Mouse (Mus musculus): Measurements from ENCODE around the gene Ptpn7. TPM values are rescaled to one million over a fixed set of nuclear protein-coding genes. Genes with fewer than 3 reads are reported as not detected.
A peak's percentile ranks its signal among the peaks of the same experiment; 100 is the strongest.

Ptpn7 gene
- polyA plus RNA-seq, 1 experiment, result 27.6 TPM

DNA sequence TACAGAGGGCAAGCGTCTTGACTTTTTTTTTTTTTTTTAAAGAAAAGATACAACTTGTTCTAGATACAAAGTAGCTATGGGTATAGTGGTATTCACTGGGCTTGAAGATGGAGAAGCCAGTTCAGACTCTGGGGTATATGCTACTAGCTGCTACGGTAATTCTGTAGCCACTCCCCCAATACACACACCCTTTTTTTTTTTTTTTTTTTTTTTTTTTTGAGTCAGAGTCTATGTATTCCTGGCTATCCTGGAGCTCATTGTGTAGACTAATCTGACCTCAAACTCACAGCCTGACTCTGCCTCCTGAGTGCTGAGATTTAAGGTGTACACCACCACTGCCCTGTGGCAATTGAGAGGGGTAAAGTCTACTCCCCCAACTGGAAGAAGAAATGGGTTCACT lies 10.0 kb downstream of the Ptpn7 start:
- 77% methylated on average over 2 of the region's 2 CpGs for WGBS
- no peak overlapping the region for H3K4me3 ChIP-seq (replicated peaks; ENCODE audit: control insufficient read depth, low read depth, low read length)
- H3K27ac ChIP-seq (ENCODE audit: control insufficient read depth, insufficient read depth, low read depth, low read length, poor library complexity), result no peak overlapping the region

GRCm38 (mm10) chr1:135143940-135144339 lies 11.4 kb downstream of the Ptpn7 start:
- Histone ChIP-seq H3K4me1 (ENCODE audit: control insufficient read depth, insufficient read depth, low read length) (no peaks in the 10 kb centered on the region), H3K4me3 (replicated peaks; ENCODE audit: control insufficient read depth, low read depth, low read length) (no peak overlapping the region), H3K27ac (ENCODE audit: control insufficient read depth, insufficient read depth, low read depth, low read length, poor library complexity) (no peak overlapping the region)
- TF ChIP-seq CTCF (IDR thresholded peaks at IDR 0.05; ENCODE audit: control insufficient read depth, insufficient read depth, low read length) (no peak), POLR2A (IDR thresholded peaks at IDR 0.05; ENCODE audit: borderline replicate concordance, control insufficient read depth, low read depth, low read length) (no peak)
- WGBS, result 80% methylated on average over 2 of the region's 2 CpGs

More for the DNA sequence above, 10.0 kb downstream of the Ptpn7 start:
- TF ChIP-seq CTCF (IDR thresholded peaks at IDR 0.05; ENCODE audit: control insufficient read depth, insufficient read depth, low read length) (no peak), POLR2A (IDR thresholded peaks at IDR 0.05; ENCODE audit: borderline replicate concordance, control insufficient read depth, low read depth, low read length) (no peak)
- H3K4me1 ChIP-seq (ENCODE audit: control insufficient read depth, insufficient read depth, low read length), result no peaks in the 10 kb centered on the region

GRCm38 (mm10) chr1:135146077-135146945 lies 13.8 kb downstream of the Ptpn7 start, which contains the start of gene Arl8a:
Gene Arl8a (plus strand): TSS chr1:135146824.
- Histone ChIP-seq H3K4me3 (replicated peaks; ENCODE audit: control insufficient read depth, low read depth, low read length) (peak within 1 kb of the TSS; percentile 89), H3K27ac (ENCODE audit: control insufficient read depth, insufficient read depth, low read depth, low read length, poor library complexity) (peak within 1 kb of the TSS; percentile 95), H3K4me1 (ENCODE audit: control insufficient read depth, insufficient read depth, low read length) (no peaks in the 10 kb centered on the region)
- WGBS, result 2% methylated on average over 71 of the region's 78 CpGs
- 0 out of 2 replicates have a peak, but pooled peaks have one; percentile 17 for TF ChIP-seq POLR2A (IDR thresholded peaks at IDR 0.05; ENCODE audit: borderline replicate concordance, control insufficient read depth, low read depth, low read length)
- TF ChIP-seq CTCF (IDR thresholded peaks at IDR 0.05; ENCODE audit: control insufficient read depth, insufficient read depth, low read length), result no peak

- H3K4me3 ChIP-seq (replicated peaks; ENCODE audit: control insufficient read depth, low read depth, low read length), result peak overlapping the region; percentile 89
- WGBS, result under 1% methylated on average over 69 of the region's 69 CpGs
- TF ChIP-seq CTCF (IDR thresholded peaks at IDR 0.05; ENCODE audit: control insufficient read depth, insufficient read depth, low read length) (no peak), POLR2A (IDR thresholded peaks at IDR 0.05; ENCODE audit: borderline replicate concordance, control insufficient read depth, low read depth, low read length) (peak; percentile 50; the same call in 1 of the 2 replicates)
- no peaks in the 10 kb centered on the region for H3K4me1 ChIP-seq (ENCODE audit: control insufficient read depth, insufficient read depth, low read length)
- H3K27ac ChIP-seq (ENCODE audit: control insufficient read depth, insufficient read depth, low read depth, low read length, poor library complexity), result peak overlapping the region; percentile 95
Measured at GRCm38 (mm10) chr1:135146946-135147701, 14.6 kb downstream of the Ptpn7 start.

- TF ChIP-seq CTCF (IDR thresholded peaks at IDR 0.05; ENCODE audit: control insufficient read depth, insufficient read depth, low read length) (no peak), POLR2A (IDR thresholded peaks at IDR 0.05; ENCODE audit: borderline replicate concordance, control insufficient read depth, low read depth, low read length) (no peak)
- H3K4me1 ChIP-seq (ENCODE audit: control insufficient read depth, insufficient read depth, low read length), result no peaks in the 10 kb centered on the region
- peak overlapping the region; percentile 95 for H3K27ac ChIP-seq (ENCODE audit: control insufficient read depth, insufficient read depth, low read depth, low read length, poor library complexity)
- under 1% methylated on average over 7 of the region's 7 CpGs for WGBS
- peak overlapping the region; percentile 89 for H3K4me3 ChIP-seq (replicated peaks; ENCODE audit: control insufficient read depth, low read depth, low read length)
Measured at GRCm38 (mm10) chr1:135147702-135148058, 15.2 kb downstream of the Ptpn7 start.

DNA sequence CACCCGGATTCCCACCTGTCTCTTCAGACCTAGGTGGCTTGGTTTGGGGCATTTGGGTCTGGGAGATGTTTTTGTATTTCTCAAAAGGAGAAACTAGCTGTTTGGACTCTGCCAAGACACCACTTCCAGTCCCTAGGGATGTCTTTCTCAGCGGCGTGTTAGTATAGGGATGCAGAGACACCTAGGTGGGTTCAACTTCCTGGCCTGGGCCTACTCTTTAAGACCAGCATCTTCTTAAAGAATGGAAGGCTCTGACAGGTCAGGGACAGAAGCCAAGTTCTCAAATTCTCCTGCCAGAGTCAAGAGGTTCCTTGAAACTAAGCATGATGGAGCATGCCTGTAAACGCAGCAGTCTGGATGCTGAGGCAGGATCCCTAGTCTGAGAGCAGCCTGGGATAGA lies 16.0 kb downstream of the Ptpn7 start:
- no peak for TF ChIP-seq CTCF (IDR thresholded peaks at IDR 0.05; ENCODE audit: control insufficient read depth, insufficient read depth, low read length)
- TF ChIP-seq POLR2A (IDR thresholded peaks at IDR 0.05; ENCODE audit: borderline replicate concordance, control insufficient read depth, low read depth, low read length), result no peak
- 73% methylated on average over 4 of the region's 4 CpGs for WGBS
- H3K4me1 ChIP-seq (ENCODE audit: control insufficient read depth, insufficient read depth, low read length), result no peaks in the 10 kb centered on the region
- no peak overlapping the region for H3K4me3 ChIP-seq (replicated peaks; ENCODE audit: control insufficient read depth, low read depth, low read length)
- H3K27ac ChIP-seq (ENCODE audit: control insufficient read depth, insufficient read depth, low read depth, low read length, poor library complexity), result no peak overlapping the region

GRCm38 (mm10) chr1:135148996-135149395 lies 16.5 kb downstream of the Ptpn7 start:
- no peak overlapping the region for H3K4me3 ChIP-seq (replicated peaks; ENCODE audit: control insufficient read depth, low read depth, low read length)

DNA sequence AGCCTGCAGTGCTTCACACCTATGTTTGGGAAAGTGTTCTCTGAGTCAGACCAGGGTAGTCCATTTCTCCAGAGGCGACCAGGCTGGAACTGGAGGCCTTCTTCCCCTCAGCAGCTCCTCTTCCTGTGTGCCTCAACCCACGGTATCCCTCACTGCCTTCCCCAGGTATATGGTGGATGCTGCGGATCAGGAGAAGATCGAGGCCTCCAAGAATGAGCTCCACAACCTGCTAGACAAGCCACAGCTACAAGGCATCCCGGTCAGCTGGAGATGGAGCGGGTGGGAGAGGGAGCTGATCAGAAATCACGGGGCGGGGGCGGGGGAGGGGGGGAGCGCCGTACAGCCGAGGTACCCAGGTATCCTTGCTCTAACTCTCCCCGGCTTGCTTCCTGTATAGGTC lies 21.5 kb downstream of the Ptpn7 start:
- Histone ChIP-seq H3K4me1 (ENCODE audit: control insufficient read depth, insufficient read depth, low read length) (no peaks in the 10 kb centered on the region), H3K27ac (ENCODE audit: control insufficient read depth, insufficient read depth, low read depth, low read length, poor library complexity) (no peak overlapping the region), H3K4me3 (replicated peaks; ENCODE audit: control insufficient read depth, low read depth, low read length) (no peak overlapping the region)
- 56% methylated on average over 13 of the region's 13 CpGs for WGBS
- TF ChIP-seq CTCF (IDR thresholded peaks at IDR 0.05; ENCODE audit: control insufficient read depth, insufficient read depth, low read length) (no peak), POLR2A (IDR thresholded peaks at IDR 0.05; ENCODE audit: borderline replicate concordance, control insufficient read depth, low read depth, low read length) (no peak)

More at GRCm38 (mm10) chr1:135148996-135149395, 16.5 kb downstream of the Ptpn7 start:
- Histone ChIP-seq H3K27ac (ENCODE audit: control insufficient read depth, insufficient read depth, low read depth, low read length, poor library complexity) (no peak overlapping the region), H3K4me1 (ENCODE audit: control insufficient read depth, insufficient read depth, low read length) (no peaks in the 10 kb centered on the region)
- 70% methylated on average over 5 of the region's 5 CpGs for WGBS
- no peak for TF ChIP-seq CTCF (IDR thresholded peaks at IDR 0.05; ENCODE audit: control insufficient read depth, insufficient read depth, low read length)
- no peak for TF ChIP-seq POLR2A (IDR thresholded peaks at IDR 0.05; ENCODE audit: borderline replicate concordance, control insufficient read depth, low read depth, low read length)
